Mouse (Mus musculus): ENCODE data around the gene Ppfia1. TPM values are rescaled to one million over a fixed set of nuclear protein-coding genes. Genes with fewer than 3 reads are reported as not detected.

The Ppfia1 gene
- polyA plus RNA-seq, 1 experiment from 2014 or later = 34.6 TPM

- no peak overlapping the region for H3K9ac ChIP-seq (replicated peaks; ENCODE audit: low read depth, low read length)
- H3K4me1 ChIP-seq (replicated peaks; ENCODE audit: control insufficient read depth, insufficient read depth, low read length) = no peaks in the 10 kb centered on the region
- H3K4me2 ChIP-seq (ENCODE audit: low read length) = no peak overlapping the region
- H3K36me3 ChIP-seq (ENCODE audit: control insufficient read depth, insufficient read depth) = peaks cover 34% of the 10 kb centered on the region
- H3K27ac ChIP-seq (ENCODE audit: low read length) = no peak overlapping the region
- WGBS = 93% methylated on average over 1 of the region's 1 CpGs
- no peaks in the 10 kb centered on the region for H3K27me3 ChIP-seq (replicated peaks; ENCODE audit: control insufficient read depth, insufficient read depth, low read length)
- no peak for ATAC-seq
- H3K9me3 ChIP-seq (ENCODE audit: control insufficient read depth, low read length) = no peaks in the 10 kb centered on the region
- no peak overlapping the region for H3K4me3 ChIP-seq (replicated peaks; ENCODE audit: low read length)
Measured at GRCm38 (mm10) chr7:144479569-144479968, 74.0 kb downstream of the Ppfia1 start.

- H3K4me2 ChIP-seq (ENCODE audit: low read length) = no peak overlapping the region
- no peak overlapping the region for H3K9ac ChIP-seq (replicated peaks; ENCODE audit: low read depth, low read length)
- peaks cover 6% of the 10 kb centered on the region for H3K36me3 ChIP-seq (ENCODE audit: control insufficient read depth, insufficient read depth)
- WGBS = 88% methylated on average over 3 of the region's 3 CpGs
- no peak for ATAC-seq
- H3K27ac ChIP-seq (ENCODE audit: low read length) = no peak overlapping the region
- H3K27me3 ChIP-seq (replicated peaks; ENCODE audit: control insufficient read depth, insufficient read depth, low read length) = no peaks in the 10 kb centered on the region
- H3K4me1 ChIP-seq (replicated peaks; ENCODE audit: control insufficient read depth, insufficient read depth, low read length) = peaks cover 4% of the 10 kb centered on the region; the same call in 1 of the 2 replicates
- no peaks in the 10 kb centered on the region for H3K9me3 ChIP-seq (ENCODE audit: control insufficient read depth, low read length)
- H3K4me3 ChIP-seq (replicated peaks; ENCODE audit: low read length) = no peak overlapping the region
Measured at GRCm38 (mm10) chr7:144475741-144476140, 77.8 kb downstream of the Ppfia1 start.

- Histone ChIP-seq H3K9ac (replicated peaks; ENCODE audit: low read depth, low read length) (no peak overlapping the region), H3K4me1 (replicated peaks; ENCODE audit: control insufficient read depth, insufficient read depth, low read length) (peaks cover 19% of the 10 kb centered on the region), H3K27ac (ENCODE audit: low read length) (no peak overlapping the region), H3K36me3 (ENCODE audit: control insufficient read depth, insufficient read depth) (peaks cover 6% of the 10 kb centered on the region), H3K27me3 (replicated peaks; ENCODE audit: control insufficient read depth, insufficient read depth, low read length) (no peaks in the 10 kb centered on the region), H3K9me3 (ENCODE audit: control insufficient read depth, low read length) (no peaks in the 10 kb centered on the region), H3K4me3 (replicated peaks; ENCODE audit: low read length) (no peak overlapping the region), H3K4me2 (ENCODE audit: low read length) (no peak overlapping the region)
- ATAC-seq = no peak
- WGBS = 76% methylated on average over 4 of the region's 4 CpGs
Measured at GRCm38 (mm10) chr7:144473486-144473885, 80.0 kb downstream of the Ppfia1 start.

GRCm38 (mm10) chr7:144471103-144471502, 82.4 kb downstream of the Ppfia1 start:
- 84% methylated on average over 2 of the region's 2 CpGs for WGBS
- H3K36me3 ChIP-seq (ENCODE audit: control insufficient read depth, insufficient read depth) = no peaks in the 10 kb centered on the region
- ATAC-seq = no peak
- H3K4me2 ChIP-seq (ENCODE audit: low read length) = peak overlapping the region; percentile 89
- H3K27me3 ChIP-seq (replicated peaks; ENCODE audit: control insufficient read depth, insufficient read depth, low read length) = no peaks in the 10 kb centered on the region
- H3K27ac ChIP-seq (ENCODE audit: low read length) = peak overlapping the region; percentile 68
- no peaks in the 10 kb centered on the region for H3K9me3 ChIP-seq (ENCODE audit: control insufficient read depth, low read length)
- peak overlapping the region; percentile 96 for H3K9ac ChIP-seq (replicated peaks; ENCODE audit: low read depth, low read length)
- peak overlapping the region; percentile 99 for H3K4me3 ChIP-seq (replicated peaks; ENCODE audit: low read length)
- H3K4me1 ChIP-seq (replicated peaks; ENCODE audit: control insufficient read depth, insufficient read depth, low read length) = peaks cover 19% of the 10 kb centered on the region

- peak within 1 kb of the TSS; percentile 89 for H3K4me2 ChIP-seq (ENCODE audit: low read length)
- H3K9ac ChIP-seq (replicated peaks; ENCODE audit: low read depth, low read length) = peak within 1 kb of the TSS; percentile 96
- peak; percentile 98 for ATAC-seq
- no peaks in the 10 kb centered on the region for H3K9me3 ChIP-seq (ENCODE audit: control insufficient read depth, low read length)
- H3K4me3 ChIP-seq (replicated peaks; ENCODE audit: low read length) = peak within 1 kb of the TSS; percentile 99
- H3K4me1 ChIP-seq (replicated peaks; ENCODE audit: control insufficient read depth, insufficient read depth, low read length) = peaks cover 19% of the 10 kb centered on the region
- no peaks in the 10 kb centered on the region for H3K36me3 ChIP-seq (ENCODE audit: control insufficient read depth, insufficient read depth)
- peak within 1 kb of the TSS; percentile 68 for H3K27ac ChIP-seq (ENCODE audit: low read length)
- 1% methylated on average over 30 of the region's 30 CpGs for WGBS
- H3K27me3 ChIP-seq (replicated peaks; ENCODE audit: control insufficient read depth, insufficient read depth, low read length) = no peaks in the 10 kb centered on the region
Measured at GRCm38 (mm10) chr7:144470545-144471059, 82.9 kb downstream of the Ppfia1 start, which contains the start of gene Cttn. TSS of gene Cttn (minus strand) at chr7:144471009.

- H3K9ac ChIP-seq (replicated peaks; ENCODE audit: low read depth, low read length) = peak overlapping the region; percentile 96
- H3K9me3 ChIP-seq (ENCODE audit: control insufficient read depth, low read length) = no peaks in the 10 kb centered on the region
- H3K4me2 ChIP-seq (ENCODE audit: low read length) = peak overlapping the region; percentile 89
- H3K27ac ChIP-seq (ENCODE audit: low read length) = peak overlapping the region; percentile 64
- WGBS = under 1% methylated on average over 31 of the region's 31 CpGs
- ATAC-seq = no peak; the same call in 1 of the 2 replicates
- peak overlapping the region; percentile 99 for H3K4me3 ChIP-seq (replicated peaks; ENCODE audit: low read length)
- no peaks in the 10 kb centered on the region for H3K27me3 ChIP-seq (replicated peaks; ENCODE audit: control insufficient read depth, insufficient read depth, low read length)
- no peaks in the 10 kb centered on the region for H3K36me3 ChIP-seq (ENCODE audit: control insufficient read depth, insufficient read depth)
- H3K4me1 ChIP-seq (replicated peaks; ENCODE audit: control insufficient read depth, insufficient read depth, low read length) = peaks cover 19% of the 10 kb centered on the region
Measured at GRCm38 (mm10) chr7:144469908-144470544, 83.5 kb downstream of the Ppfia1 start.

- Histone ChIP-seq H3K9ac (replicated peaks; ENCODE audit: low read depth, low read length) (peak overlapping the region; percentile 96), H3K36me3 (ENCODE audit: control insufficient read depth, insufficient read depth) (no peaks in the 10 kb centered on the region; the same call in 1 of the 2 replicates), H3K4me2 (ENCODE audit: low read length) (peak overlapping the region; percentile 89), H3K9me3 (ENCODE audit: control insufficient read depth, low read length) (no peaks in the 10 kb centered on the region), H3K4me1 (replicated peaks; ENCODE audit: control insufficient read depth, insufficient read depth, low read length) (peaks cover 19% of the 10 kb centered on the region), H3K27me3 (replicated peaks; ENCODE audit: control insufficient read depth, insufficient read depth, low read length) (no peaks in the 10 kb centered on the region), H3K4me3 (replicated peaks; ENCODE audit: low read length) (peak overlapping the region; percentile 99), H3K27ac (ENCODE audit: low read length) (no peak overlapping the region)
- no peak for ATAC-seq
- 13% methylated on average over 4 of the region's 4 CpGs for WGBS
Measured at GRCm38 (mm10) chr7:144469181-144469641, 84.3 kb downstream of the Ppfia1 start.

- H3K9me3 ChIP-seq (ENCODE audit: control insufficient read depth, low read length) = no peaks in the 10 kb centered on the region
- no peak for ATAC-seq
- no peak overlapping the region for H3K4me2 ChIP-seq (ENCODE audit: low read length)
- no peaks in the 10 kb centered on the region for H3K27me3 ChIP-seq (replicated peaks; ENCODE audit: control insufficient read depth, insufficient read depth, low read length)
- no peak overlapping the region for H3K27ac ChIP-seq (ENCODE audit: low read length)
- no peaks in the 10 kb centered on the region; the same call in 1 of the 2 replicates for H3K36me3 ChIP-seq (ENCODE audit: control insufficient read depth, insufficient read depth)
- WGBS = 95% methylated on average over 5 of the region's 5 CpGs
- no peak overlapping the region for H3K9ac ChIP-seq (replicated peaks; ENCODE audit: low read depth, low read length)
- H3K4me3 ChIP-seq (replicated peaks; ENCODE audit: low read length) = no peak overlapping the region
- peaks cover 19% of the 10 kb centered on the region for H3K4me1 ChIP-seq (replicated peaks; ENCODE audit: control insufficient read depth, insufficient read depth, low read length)
Measured at GRCm38 (mm10) chr7:144468741-144469140, 84.8 kb downstream of the Ppfia1 start.

- H3K4me1 ChIP-seq (replicated peaks; ENCODE audit: control insufficient read depth, insufficient read depth, low read length) = no peaks in the 10 kb centered on the region
- whole genome bisulfite sequencing = 87% methylated on average over 7 of the region's 7 CpGs
- H3K4me3 ChIP-seq (replicated peaks; ENCODE audit: low read length) = no peak overlapping the region
- no peaks in the 10 kb centered on the region for H3K9me3 ChIP-seq (ENCODE audit: control insufficient read depth, low read length)
- H3K9ac ChIP-seq (replicated peaks; ENCODE audit: low read depth, low read length) = no peak overlapping the region
- no peak overlapping the region for H3K4me2 ChIP-seq (ENCODE audit: low read length)
- H3K36me3 ChIP-seq (ENCODE audit: control insufficient read depth, insufficient read depth) = peaks cover 45% of the 10 kb centered on the region
- no peak for ATAC-seq
- H3K27ac ChIP-seq (ENCODE audit: low read length) = no peak overlapping the region
- H3K27me3 ChIP-seq (replicated peaks; ENCODE audit: control insufficient read depth, insufficient read depth, low read length) = no peaks in the 10 kb centered on the region
Measured at GRCm38 (mm10) chr7:144462577-144462976, 91.0 kb downstream of the Ppfia1 start.
